Mouse (Mus musculus): ENCODE results near the gene Gaa.

- no peak for TF ChIP-seq CTCF (conservative IDR thresholded peaks at IDR 0.05; ENCODE audit: low read length)
- TF ChIP-seq POU5F1 (IDR thresholded peaks at IDR 0.05; ENCODE audit: borderline replicate concordance, low read length), result no peak
These were observed 42.8 kb upstream of the Gaa start for GRCm38 (mm10) chr11:119224926-119225325.

Measured in E14TG2a.4 (cell line).